Mouse (Mus musculus): ENCODE data around the gene Tex13b. TPM values are rescaled to one million over a fixed set of nuclear protein-coding genes. Genes with fewer than 3 reads are reported as not detected.

Tex13b gene
- polyA plus RNA-seq, 1 experiment from 2014 or later, result not detected

- Histone ChIP-seq H3K27ac (ENCODE audit: low read depth, low read length) (no peak overlapping the region), H3K27me3 (replicated peaks; ENCODE audit: control insufficient read depth, insufficient read depth, low read length) (no peaks in the 10 kb centered on the region; the same call in 1 of the 2 replicates), H3K4me2 (ENCODE audit: low read length) (no peak overlapping the region), H3K4me1 (ENCODE audit: control insufficient read depth, insufficient read depth, low read depth, low read length) (no peaks in the 10 kb centered on the region), H3K9me3 (ENCODE audit: control insufficient read depth, low read length) (no peaks in the 10 kb centered on the region), H3K4me3 (ENCODE audit: low read length) (no peak overlapping the region), H3K9ac (ENCODE audit: low read depth, low read length) (no peak overlapping the region), H3K36me3 (ENCODE audit: control insufficient read depth, insufficient read depth, low read length) (no peaks in the 10 kb centered on the region)
- no peak for ATAC-seq
- WGBS, result 85% methylated on average over 17 of the region's 17 CpGs
These were observed 9.1 kb upstream of the Tex13b start for GRCm38 (mm10) chrX:140822295-140822694.

- H3K4me3 ChIP-seq (ENCODE audit: low read length), result no peak overlapping the region
- H3K9ac ChIP-seq (ENCODE audit: low read depth, low read length), result no peak overlapping the region
- no peaks in the 10 kb centered on the region for H3K9me3 ChIP-seq (ENCODE audit: control insufficient read depth, low read length)
- no peak overlapping the region for H3K4me2 ChIP-seq (ENCODE audit: low read length)
- no peak for ATAC-seq
- 85% methylated on average over 2 of the region's 2 CpGs for WGBS
- H3K27ac ChIP-seq (ENCODE audit: low read depth, low read length), result no peak overlapping the region
- no peaks in the 10 kb centered on the region for H3K36me3 ChIP-seq (ENCODE audit: control insufficient read depth, insufficient read depth, low read length)
- H3K4me1 ChIP-seq (ENCODE audit: control insufficient read depth, insufficient read depth, low read depth, low read length), result no peaks in the 10 kb centered on the region
- H3K27me3 ChIP-seq (replicated peaks; ENCODE audit: control insufficient read depth, insufficient read depth, low read length), result no peaks in the 10 kb centered on the region; the same call in 1 of the 2 replicates
These were observed 7.9 kb downstream of the Tex13b start for GRCm38 (mm10) chrX:140805340-140805739.

GRCm38 (mm10) chrX:140769794-140770193 is 43.4 kb downstream of the Tex13b start:
- Histone ChIP-seq H3K4me3 (ENCODE audit: low read length) (no peak overlapping the region), H3K4me2 (ENCODE audit: low read length) (no peak overlapping the region), H3K9me3 (ENCODE audit: control insufficient read depth, low read length) (no peaks in the 10 kb centered on the region), H3K36me3 (ENCODE audit: control insufficient read depth, insufficient read depth, low read length) (no peaks in the 10 kb centered on the region), H3K4me1 (ENCODE audit: control insufficient read depth, insufficient read depth, low read depth, low read length) (no peaks in the 10 kb centered on the region), H3K9ac (ENCODE audit: low read depth, low read length) (no peak overlapping the region), H3K27me3 (replicated peaks; ENCODE audit: control insufficient read depth, insufficient read depth, low read length) (no peaks in the 10 kb centered on the region), H3K27ac (ENCODE audit: low read depth, low read length) (no peak overlapping the region)
- 75% methylated on average over 1 of the region's 1 CpGs for WGBS
- ATAC-seq, result no peak

Other genes with a start within 250 kb of the Tex13b start
- 135 and 147 TPM in 2 replicates for gene Tsc22d3, start 212.8 kb downstream of the Tex13b start, polyA plus RNA-seq (2015; fragmentation: Nextera tagmentation; extraction: Ambion mirVana)
- gene Mid2, start 148.8 kb downstream of the Tex13b start, polyA plus RNA-seq (2015; fragmentation: Nextera tagmentation; extraction: Ambion mirVana), result 5.9 and 7.8 TPM in 2 replicates
- not detected in 2 replicates for gene Vsig1, start 94.2 kb upstream of the Tex13b start, polyA plus RNA-seq (2015; fragmentation: Nextera tagmentation; extraction: Ambion mirVana)
- gene Psmd10, start 143.3 kb upstream of the Tex13b start, polyA plus RNA-seq (2015; fragmentation: Nextera tagmentation; extraction: Ambion mirVana), result 46.3 and 46.6 TPM in 2 replicates
- gene Atg4a, start 143.5 kb upstream of the Tex13b start, polyA plus RNA-seq (2015; fragmentation: Nextera tagmentation; extraction: Ambion mirVana), result 9.8 and 10.3 TPM in 2 replicates

All from hindbrain, embryonic 16.5 days (tissue).